Mouse (Mus musculus): Measurements from ENCODE around the gene BC035947.
"Not testable (repeated sequence)": the region's sequence is repeated elsewhere in the genome, so short reads cannot be mapped to it uniquely, and the experiment has no call there.

Gene BC035947

DNA sequence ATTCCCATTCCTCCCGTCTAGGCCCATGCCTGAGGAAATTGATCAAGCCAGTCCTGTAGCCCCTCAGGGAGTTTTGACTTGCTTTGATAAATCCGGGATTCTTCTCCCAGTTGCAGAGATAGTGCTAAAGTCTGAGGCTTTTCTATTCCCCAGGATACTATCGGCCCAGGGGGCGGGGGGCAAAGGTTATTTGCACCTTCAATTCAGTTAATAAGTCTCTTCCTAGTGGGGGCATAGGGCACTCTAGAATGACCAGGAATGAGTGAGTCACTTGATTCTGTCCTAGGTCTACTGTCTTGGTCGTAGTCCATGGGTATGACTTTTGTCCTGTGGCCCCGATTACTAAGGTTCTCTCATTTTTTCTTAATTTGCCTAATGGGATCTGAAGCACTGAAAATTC lies 9.4 kb downstream of the BC035947 start:
- in situ Hi-C loops (cut with MboI, MseI): no loop called here

DNA sequence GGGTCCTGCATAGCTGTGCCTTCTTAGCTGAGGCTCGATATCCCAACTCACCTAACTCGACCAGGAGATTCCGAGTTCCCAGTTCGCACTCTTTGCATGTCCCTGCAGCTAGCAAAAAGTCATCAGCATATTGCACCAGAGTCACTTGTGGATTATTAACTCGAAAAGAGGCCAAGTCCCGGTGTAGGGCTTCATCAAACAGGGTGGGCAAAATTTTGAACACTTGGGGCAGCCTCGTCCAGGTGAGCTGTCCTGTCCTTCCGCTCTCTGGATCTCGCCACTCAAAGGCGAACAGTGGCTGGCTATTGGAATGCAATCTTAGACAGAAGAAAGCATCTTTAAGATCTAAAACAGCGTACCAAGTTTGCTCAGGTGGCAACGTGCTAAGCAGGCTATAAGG lies 10.1 kb downstream of the BC035947 start:
- in situ Hi-C loops (cut with MboI, MseI): not testable (repeated sequence)

DNA sequence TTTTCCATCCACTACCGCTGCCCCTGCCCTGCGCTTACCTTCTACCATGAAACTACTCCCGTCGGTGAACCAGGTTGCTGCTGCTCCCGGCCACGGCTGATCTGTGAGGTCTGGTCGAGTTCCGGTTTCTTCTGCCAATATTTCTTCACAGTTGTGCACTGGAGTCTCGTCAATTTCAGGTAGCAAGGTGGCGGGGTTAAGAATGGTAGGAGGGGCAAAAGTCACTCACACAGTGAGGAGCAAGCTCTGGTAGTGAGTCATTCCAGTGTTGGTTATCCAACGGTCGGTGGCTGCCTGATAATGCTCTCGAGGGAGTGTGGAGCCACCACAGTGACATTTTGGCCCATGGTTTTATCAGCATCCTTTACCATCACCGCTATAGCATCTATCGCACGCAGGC lies 10.9 kb downstream of the BC035947 start:
- in situ Hi-C loops (cut with MboI, MseI): no loop called here

DNA sequence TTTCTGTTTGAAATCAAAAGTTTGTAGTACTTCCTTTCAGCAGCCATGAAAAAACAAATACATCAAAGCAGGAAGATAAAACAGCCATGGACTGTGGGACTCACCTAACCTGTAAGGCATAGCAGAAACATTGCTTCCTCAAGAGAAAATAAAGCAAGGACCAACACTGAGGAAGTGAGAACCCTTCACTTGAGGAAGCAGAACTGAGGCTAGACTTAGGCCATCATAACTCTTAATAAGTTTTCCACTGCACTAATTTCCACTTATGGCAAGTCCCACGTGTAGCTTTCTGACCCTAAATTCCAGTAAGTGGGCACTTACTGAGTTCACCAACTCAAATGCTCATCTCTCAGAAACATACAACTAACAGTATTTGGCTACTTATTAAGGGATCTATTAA lies 21.8 kb downstream of the BC035947 start:
- in situ Hi-C loops (cut with MboI, MseI): no loop called here

DNA sequence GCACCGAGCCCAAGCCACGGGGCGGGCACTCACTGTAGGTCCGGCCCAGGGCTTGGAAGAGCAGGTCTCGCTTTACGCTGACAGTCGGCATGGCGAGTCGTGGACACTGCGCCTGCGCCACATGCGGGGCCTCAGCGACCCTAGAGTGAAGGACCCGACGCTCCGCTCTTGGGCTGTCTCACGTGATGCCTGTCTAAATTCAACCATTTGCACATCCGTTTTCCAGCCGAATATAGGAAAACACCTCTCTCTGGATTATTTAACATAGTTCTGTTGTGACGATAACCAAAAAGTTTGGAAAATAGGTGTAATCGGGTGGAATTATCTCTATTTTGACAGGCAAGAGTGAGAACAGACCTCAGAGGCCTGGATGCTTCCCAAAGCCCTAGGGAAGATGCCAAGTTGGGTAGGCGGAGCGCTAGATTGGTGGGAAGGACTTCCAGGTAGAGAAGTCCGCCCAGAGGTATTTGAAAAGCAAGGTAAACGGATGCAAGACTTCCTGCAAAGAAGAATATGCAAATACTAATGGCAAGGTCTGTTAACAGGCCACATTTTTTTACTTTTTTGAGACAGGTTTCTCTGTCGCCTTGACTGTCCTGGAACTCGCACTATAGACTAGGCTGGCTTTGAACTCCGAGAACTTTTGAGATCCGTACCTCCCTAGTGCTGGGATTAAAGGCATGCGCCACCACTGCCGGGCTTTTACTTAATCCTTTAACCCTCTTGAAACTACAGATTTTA lies 23.0 kb downstream of the BC035947 start, which contains the start of gene Farsb:
Farsb (minus strand) TSS at position 146 of the 741 bp plus-strand sequence.
- in situ Hi-C loops (cut with MboI, MseI): no loop called here

DNA sequence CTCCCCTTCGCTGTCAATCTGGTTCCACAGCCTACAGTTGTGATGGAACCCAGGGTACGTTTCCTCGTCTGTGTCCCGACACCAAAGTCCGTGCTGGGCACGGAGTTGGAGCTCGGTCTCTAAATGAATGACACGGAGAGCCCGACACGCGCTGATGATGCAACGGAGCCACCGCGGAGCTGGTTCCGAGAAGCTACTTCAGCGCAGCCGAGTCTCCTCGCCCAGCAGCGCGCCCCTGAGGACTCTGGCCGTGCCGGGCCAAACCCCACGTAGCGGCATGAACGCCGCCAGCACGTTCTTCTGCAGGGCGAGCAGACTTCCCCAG lies 23.6 kb downstream of the BC035947 start:
- in situ Hi-C loops (cut with MboI, MseI): no loop called here

DNA sequence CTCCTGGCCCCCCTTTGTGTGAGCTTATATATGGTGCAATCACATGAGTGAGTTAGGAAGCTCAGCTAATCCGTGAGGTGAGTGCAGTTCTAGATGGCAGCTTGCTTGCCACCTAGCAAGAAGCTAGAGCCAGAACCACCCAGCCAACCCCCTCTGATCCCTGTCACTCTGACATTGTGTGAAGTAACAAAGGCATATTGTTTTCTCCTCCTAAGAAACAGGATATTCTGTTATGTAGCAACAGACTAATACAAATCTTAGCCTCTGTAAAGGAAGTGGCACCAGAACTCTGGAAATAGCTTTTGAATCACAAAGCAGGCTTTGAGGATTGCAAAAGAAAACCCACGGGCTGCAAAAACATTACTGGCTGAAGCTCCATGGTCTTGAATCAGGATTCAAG lies 27.6 kb downstream of the BC035947 start:
- in situ Hi-C loops (cut with MboI, MseI): no loop called here

DNA sequence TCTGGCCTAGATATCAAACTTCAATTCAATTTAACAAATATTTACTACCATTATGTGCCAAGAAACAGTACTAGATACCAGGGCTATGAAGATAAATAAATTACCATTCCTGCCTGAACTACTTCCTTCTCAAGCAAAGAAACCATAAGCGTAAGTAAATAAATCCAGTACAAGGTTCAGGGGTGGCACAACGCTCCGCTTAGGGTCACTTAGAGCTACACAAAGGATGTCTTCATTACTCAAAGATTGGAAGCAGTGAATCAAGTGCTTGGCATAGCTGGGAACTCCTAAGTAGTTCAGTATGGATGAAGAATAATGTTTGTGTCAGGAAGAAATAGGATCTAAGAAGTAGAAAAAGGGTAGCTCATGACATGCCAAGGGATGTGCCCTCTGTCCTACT lies 28.5 kb downstream of the BC035947 start:
- in situ Hi-C loops (cut with MboI, MseI): no loop called here

DNA sequence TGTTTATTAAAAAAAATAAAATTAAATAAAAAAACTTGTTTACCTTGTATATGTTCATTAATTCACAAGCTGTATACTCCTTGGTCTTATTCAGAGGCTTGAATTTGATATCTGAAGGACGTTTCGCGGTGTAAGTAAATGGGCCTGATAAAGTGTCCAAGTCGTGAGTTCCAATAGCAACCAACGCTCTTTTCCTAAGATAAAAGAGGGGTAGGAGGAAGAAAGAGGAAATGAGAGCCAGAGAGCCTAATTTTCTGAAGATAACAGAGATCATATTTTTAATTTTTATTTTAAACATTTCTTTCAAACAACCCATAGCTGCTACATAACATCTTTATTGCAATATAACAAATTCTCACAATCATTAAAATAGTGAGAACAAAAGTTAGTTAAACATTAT lies 39.5 kb downstream of the BC035947 start:
- in situ Hi-C loops (cut with MboI, MseI): no loop called here

DNA sequence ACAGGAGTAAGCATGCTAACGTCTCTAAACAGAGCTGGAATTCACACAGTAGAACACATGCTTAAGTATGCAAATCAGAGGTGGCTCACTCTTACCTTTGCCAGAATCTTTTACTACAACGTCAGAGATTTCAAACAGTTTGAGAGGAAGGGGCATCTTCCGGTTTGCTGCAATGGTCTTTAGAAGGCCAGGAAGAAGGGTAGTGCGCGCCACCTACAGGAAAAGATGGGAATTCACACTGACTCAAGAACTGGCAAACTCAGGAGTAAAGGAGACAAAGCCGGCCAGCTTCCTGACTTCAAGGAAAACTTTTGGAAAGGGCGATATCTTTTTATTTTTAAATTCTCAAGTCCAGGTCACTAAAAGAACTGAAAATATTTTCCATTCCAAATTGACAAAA lies 57.3 kb downstream of the BC035947 start:
- in situ Hi-C loops (cut with MboI, MseI): no loop called here

DNA sequence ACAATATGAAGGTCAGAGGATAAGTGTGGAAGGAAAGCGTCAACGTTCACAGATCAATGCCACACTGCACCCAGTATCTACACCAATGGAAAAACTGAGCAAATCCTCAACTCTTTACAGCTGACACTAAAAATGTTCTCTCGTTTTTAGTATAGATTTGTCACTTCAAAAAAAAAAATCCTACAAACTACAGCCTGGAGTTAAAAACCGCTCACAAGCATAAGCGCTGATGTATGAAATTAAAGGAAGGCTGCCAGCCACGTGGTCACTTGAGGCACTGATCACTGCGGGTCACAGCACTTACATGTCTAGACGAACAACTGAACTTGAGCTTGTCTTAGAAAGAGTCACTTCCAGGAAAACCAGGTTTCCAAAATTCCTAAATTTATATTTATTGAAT lies 58.1 kb downstream of the BC035947 start:
- in situ Hi-C loops (cut with MboI, MseI): no loop called here

DNA sequence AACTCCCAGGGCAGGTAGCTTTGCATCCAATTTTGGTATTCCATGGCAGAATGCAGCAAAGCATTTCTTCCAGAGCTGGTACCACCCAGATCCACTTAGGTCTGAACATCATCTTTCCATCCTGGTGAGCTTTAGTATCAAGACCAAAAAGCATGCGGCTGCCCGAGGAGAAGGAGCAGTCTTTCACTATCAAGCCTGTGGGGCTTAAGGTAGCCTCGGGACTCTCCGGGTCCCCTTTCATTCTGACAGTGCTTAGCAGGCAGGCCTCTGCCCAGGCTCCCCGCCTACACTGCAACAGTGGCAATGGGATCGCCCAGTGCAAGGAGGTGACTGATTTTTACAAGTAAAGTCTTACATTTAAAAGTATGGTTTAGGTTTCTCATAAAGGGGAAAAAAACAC lies 59.4 kb downstream of the BC035947 start:
- in situ Hi-C loops (cut with MboI, MseI): no loop called here

DNA sequence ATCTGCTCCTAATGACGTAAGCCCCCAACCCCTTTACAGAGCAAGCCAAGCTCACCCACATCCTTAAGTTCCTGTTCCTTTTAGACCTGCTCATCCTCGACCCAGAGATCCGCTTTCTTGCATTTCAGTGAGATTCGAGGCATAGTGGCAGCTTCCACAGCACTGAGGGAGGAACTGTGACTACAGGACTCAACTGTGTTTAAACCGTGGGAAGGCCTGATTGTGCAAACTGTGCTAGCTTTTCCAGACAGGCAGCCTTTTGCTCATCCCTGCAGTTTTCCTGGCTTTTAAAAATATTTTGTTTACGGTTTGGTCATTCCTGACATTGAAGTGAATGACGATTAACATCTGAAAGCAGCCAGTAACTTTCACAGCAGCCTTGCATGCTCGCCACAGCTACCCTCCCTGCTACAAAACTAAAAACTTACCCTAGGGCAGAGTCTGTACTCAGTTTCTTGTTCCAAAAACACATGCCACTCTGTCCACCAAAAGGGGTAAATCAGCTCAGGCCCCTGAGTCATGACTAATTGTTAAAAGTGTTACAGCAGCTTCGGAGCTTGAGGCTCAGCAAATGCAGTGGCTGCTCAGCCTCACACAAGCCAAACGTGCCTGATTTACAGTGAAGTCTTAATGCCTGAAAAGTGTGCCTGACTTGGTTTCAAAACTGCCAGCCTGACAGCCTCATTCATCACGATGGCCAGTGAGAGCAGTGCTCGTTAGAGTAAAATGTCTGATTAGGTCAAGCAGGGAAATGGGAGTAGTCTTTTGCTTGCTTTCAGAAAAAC lies 60.7 kb downstream of the BC035947 start:
- in situ Hi-C loops (cut with MboI, MseI): no loop called here

DNA sequence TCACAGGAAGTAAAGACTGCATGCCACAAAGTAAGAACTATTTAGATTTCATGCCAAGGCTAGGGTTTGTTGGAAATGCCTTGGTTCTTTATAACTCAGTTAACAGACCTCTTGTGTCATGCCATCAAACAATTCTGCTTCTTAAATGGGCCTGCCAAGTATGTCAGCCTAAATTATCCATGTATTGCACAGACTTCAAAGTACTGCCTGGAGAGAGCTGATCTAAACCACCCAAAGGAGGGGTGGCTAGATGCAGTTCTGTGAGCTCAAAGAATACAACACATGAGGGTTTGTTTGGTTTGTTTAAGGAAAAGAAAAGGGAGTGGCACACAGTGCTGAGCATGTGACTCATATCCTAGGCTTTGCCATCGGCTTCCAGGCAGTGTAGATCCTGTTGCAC lies 63.9 kb downstream of the BC035947 start:
- in situ Hi-C loops (cut with MboI, MseI): no loop called here

Measured in T-helper 2 cell (primary cell).